Mouse (Mus musculus) heart, postnatal 0 days (tissue): ENCODE results near the gene Asb1.

Source experiments
- CTCF ChIP-seq: IDR thresholded peaks from 2 replicates; pipeline ENCODE4 v1.5.1; 2016; ENCODE audit warnings: antibody characterized with exemption, control low read depth, low read depth
- EP300 ChIP-seq: IDR thresholded peaks from 2 replicates; pipeline ENCODE4 v1.6.1; 2016; ENCODE audit warnings: antibody characterized with exemption, low read depth

DNA sequence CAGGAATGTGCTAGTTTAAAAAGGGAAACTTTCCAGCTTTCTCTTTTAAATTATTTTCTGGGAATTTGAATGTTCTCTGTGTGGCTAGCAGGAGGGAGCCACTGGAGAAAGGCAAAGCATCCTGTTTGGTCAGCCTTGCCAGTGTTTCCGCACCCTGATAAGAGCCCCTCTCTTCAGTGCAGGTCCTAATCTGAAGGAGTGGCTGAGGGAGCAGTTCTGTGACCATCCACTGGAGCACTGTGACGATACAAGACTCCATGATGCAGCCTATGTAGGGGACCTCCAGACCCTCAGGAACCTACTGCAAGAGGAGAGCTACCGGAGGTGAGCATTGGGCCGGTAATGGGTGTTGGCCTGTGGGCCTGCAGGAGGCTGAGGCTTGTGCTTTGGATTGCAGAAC is 3.6 kb downstream of the Asb1 start:
- TF ChIP-seq EP300 (no peak), CTCF (no peak)
